Mouse (Mus musculus) MEL (cell line): ENCODE data around the gene Smndc1. TPM values are rescaled to one million over a fixed set of nuclear protein-coding genes. Genes with fewer than 3 reads are reported as not detected.

ENCODE experiments used
- DNase-seq: peaks from one replicate; pipeline ENCODE4 v3.0.0; 2011; ENCODE audit warnings: low read depth, low spot score
- H3K27ac ChIP-seq: 2 replicates; pipeline ENCODE4 v1.5.1; 2012; ENCODE audit warnings: low read depth, mild to moderate bottlenecking, control low read depth, low read length, moderate library complexity; ENCODE audit not compliant: control insufficient read depth
- H3K27me3 ChIP-seq, 2 experiments: fragments of 150-350 bp in 1 of 2; sonication (generic) in 1 of 2; 2 replicates each; pipeline ENCODE4 v1.6.1; 2012; ENCODE audit warnings: low read length in 2 of 2, mild to moderate bottlenecking in 2 of 2, improper control_type of control experiment in 1 of 2, moderate library complexity in 1 of 2; ENCODE audit not compliant: insufficient read depth in 2 of 2, control insufficient read depth in 1 of 2
- H3K36me3 ChIP-seq, 2 experiments: 2 replicates each; pipeline ENCODE4 v1.6.1; 2012 to 2014; ENCODE audit warnings: low read length in 2 of 2, improper control_type of control experiment in 1 of 2, inconsistent platforms in 1 of 2, mild to moderate bottlenecking in 1 of 2; ENCODE audit not compliant: insufficient read depth in 2 of 2, control insufficient read depth in 1 of 2
- H3K4me1 ChIP-seq, 2 experiments: fragments of 150-350 bp in 1 of 2; sonication (generic) in 1 of 2; 2 replicates each; pipeline ENCODE4 v1.6.1; 2012; ENCODE audit warnings: low read length in 2 of 2, improper control_type of control experiment in 1 of 2, mild to moderate bottlenecking in 1 of 2; ENCODE audit not compliant: insufficient read depth in 2 of 2, control insufficient read depth in 1 of 2
- H3K4me3 ChIP-seq, 2 experiments: fragments of 150-350 bp in 1 of 2; sonication (generic) in 1 of 2; 2 replicates each; pipeline ENCODE4 v1.5.1; 2012; ENCODE audit warnings: low read depth in 2 of 2, low read length in 2 of 2, mild to moderate bottlenecking in 2 of 2, moderate library complexity in 2 of 2, control low read depth in 1 of 2, improper control_type of control experiment in 1 of 2; ENCODE audit not compliant: control insufficient read depth in 1 of 2, insufficient read depth in 1 of 2
- H3K79me2 ChIP-seq: 2 replicates; pipeline ENCODE4 v1.6.1; 2012; ENCODE audit warnings: mild to moderate bottlenecking, low read length, moderate library complexity; ENCODE audit not compliant: control insufficient read depth, poor library complexity, insufficient read depth
- H3K9ac ChIP-seq: 2 replicates; pipeline ENCODE4 v1.6.1; 2012; ENCODE audit warnings: low read depth, mild to moderate bottlenecking, control low read depth, low read length, moderate library complexity; ENCODE audit not compliant: control insufficient read depth, poor library complexity, severe bottlenecking
- H3K9me3 ChIP-seq: fragments of 150-350 bp; sonication (generic); replicated peaks from 2 replicates; pipeline ENCODE4 v1.6.1; 2012; ENCODE audit warnings: mild to moderate bottlenecking, low read length, improper control_type of control experiment, moderate library complexity; ENCODE audit not compliant: insufficient read depth
- BHLHE40 ChIP-seq: IDR thresholded peaks from 2 replicates; pipeline ENCODE4 v1.6.1; 2012; ENCODE audit warnings: low read depth, mild to moderate bottlenecking, inconsistent platforms, low read length, improper control_type of control experiment, borderline replicate concordance
- CHD1 ChIP-seq: IDR thresholded peaks from 2 replicates; pipeline ENCODE4 v1.6.1; 2012; ENCODE audit warnings: low read depth, mild to moderate bottlenecking, inconsistent platforms, low read length, improper control_type of control experiment
- CHD2 ChIP-seq: IDR thresholded peaks from 2 replicates; pipeline ENCODE4 v1.6.1; 2011; ENCODE audit warnings: low read length, improper control_type of control experiment
- CTCF ChIP-seq, 3 experiments: IDR thresholded peaks in 2 of 3; conservative IDR thresholded peaks in 1 of 3; 2 replicates each; pipeline ENCODE4 v1.5.1; 2011 to 2012; ENCODE audit warnings: low read length in 3 of 3, low read depth in 2 of 3, mild to moderate bottlenecking in 2 of 3, improper control_type of control experiment in 1 of 3, inconsistent platforms in 1 of 3, mixed read lengths in 1 of 3, moderate library complexity in 1 of 3; ENCODE audit not compliant: control insufficient read depth in 1 of 3, insufficient read depth in 1 of 3, poor library complexity in 1 of 3, severe bottlenecking in 1 of 3
- E2F4 ChIP-seq: IDR thresholded peaks from 2 replicates; pipeline ENCODE4 v1.6.1; 2011; ENCODE audit warnings: low read depth, low read length, improper control_type of control experiment, borderline replicate concordance
- ELF1 ChIP-seq: IDR thresholded peaks from 2 replicates; pipeline ENCODE4 v1.6.1; 2014; ENCODE audit warnings: low read depth, mild to moderate bottlenecking, inconsistent platforms, low read length, improper control_type of control experiment, moderate library complexity
- ETS1 ChIP-seq: IDR thresholded peaks from 2 replicates; pipeline ENCODE4 v1.6.1; 2012; ENCODE audit warnings: low read depth, mild to moderate bottlenecking, inconsistent platforms, low read length, improper control_type of control experiment, moderate library complexity
- JUND ChIP-seq: IDR thresholded peaks from 2 replicates; pipeline ENCODE4 v1.6.1; 2011; ENCODE audit warnings: low read depth, mild to moderate bottlenecking, improper control_type of control experiment, low read length
- MYB ChIP-seq: IDR thresholded peaks from 2 replicates; pipeline ENCODE4 v1.6.1; 2011; ENCODE audit warnings: mild to moderate bottlenecking, low read depth, low read length, improper control_type of control experiment
- NRF1 ChIP-seq: IDR thresholded peaks from 2 replicates; pipeline ENCODE4 v1.6.1; 2014; ENCODE audit warnings: low read depth, mild to moderate bottlenecking, inconsistent platforms, low read length, improper control_type of control experiment, moderate library complexity; ENCODE audit not compliant: poor library complexity, insufficient read depth, severe bottlenecking
- POLR2A ChIP-seq, 2 experiments: IDR thresholded peaks; 2 replicates each; pipeline ENCODE4 v1.6.1; 2011 to 2012; ENCODE audit warnings: low read length in 2 of 2, mild to moderate bottlenecking in 2 of 2, control low read depth in 1 of 2, improper control_type of control experiment in 1 of 2, low read depth in 1 of 2, moderate library complexity in 1 of 2; ENCODE audit not compliant: control insufficient read depth in 1 of 2, insufficient read depth in 1 of 2, poor library complexity in 1 of 2
- POLR2AphosphoS2 ChIP-seq: IDR thresholded peaks from 2 replicates; pipeline ENCODE4 v1.6.1; 2011; ENCODE audit warnings: low read length, improper control_type of control experiment
- POLR2AphosphoS5 ChIP-seq: IDR thresholded peaks from 2 replicates; pipeline ENCODE4 v1.6.1; 2012; ENCODE audit warnings: low read depth, borderline replicate concordance, mild to moderate bottlenecking, inconsistent platforms, low read length, moderate library complexity, mixed read lengths
- RCOR1 ChIP-seq: IDR thresholded peaks from 2 replicates; pipeline ENCODE4 v1.6.1; 2012; ENCODE audit warnings: low read depth, mild to moderate bottlenecking, inconsistent platforms, low read length, improper control_type of control experiment
- TBP ChIP-seq: IDR thresholded peaks from 2 replicates; pipeline ENCODE4 v1.8.0; 2011; ENCODE audit warnings: low read depth, low read length, improper control_type of control experiment
- USF1 ChIP-seq: IDR thresholded peaks from 2 replicates; pipeline ENCODE4 v1.6.1; 2014; ENCODE audit warnings: low read depth, mild to moderate bottlenecking, inconsistent platforms, low read length, improper control_type of control experiment, moderate library complexity
- ZC3H11A ChIP-seq: IDR thresholded peaks from 2 replicates; pipeline ENCODE4 v1.6.1; 2012; ENCODE audit warnings: low read depth, mild to moderate bottlenecking, inconsistent platforms, low read length, improper control_type of control experiment
- ZMIZ1 ChIP-seq: IDR thresholded peaks from 2 replicates; pipeline ENCODE4 v1.6.1; 2012; ENCODE audit warnings: low read depth, mild to moderate bottlenecking, inconsistent platforms, low read length, improper control_type of control experiment, moderate library complexity
- polyA plus RNA-seq, 2 experiments: library from polyadenylated mRNA; stranded (reverse) in 1 of 2; unstranded in 1 of 2; fragments of >175 nt in 1 of 2; fragments of >200 nt in 1 of 2; gene quantifications; 2 replicates each; pipeline versions ENCODE4 v1.2.1 to v1.2.4; 2012; ENCODE audit warnings: low replicate concordance in 2 of 2, low read depth in 1 of 2; ENCODE audit not compliant: insufficient read length in 2 of 2, insufficient read depth in 1 of 2, missing spikeins in 1 of 2
- total RNA-seq: library from RNA; depleted of rRNA; stranded (reverse); fragments of 300-350 nt; gene quantifications from 2 replicates; pipeline ENCODE4 v1.2.3, GENCODE M21; 2012

The Smndc1 gene
- total and polyA plus RNA-seq, 3 experiments: 27.5 to 166 (median 114) TPM

DNA sequence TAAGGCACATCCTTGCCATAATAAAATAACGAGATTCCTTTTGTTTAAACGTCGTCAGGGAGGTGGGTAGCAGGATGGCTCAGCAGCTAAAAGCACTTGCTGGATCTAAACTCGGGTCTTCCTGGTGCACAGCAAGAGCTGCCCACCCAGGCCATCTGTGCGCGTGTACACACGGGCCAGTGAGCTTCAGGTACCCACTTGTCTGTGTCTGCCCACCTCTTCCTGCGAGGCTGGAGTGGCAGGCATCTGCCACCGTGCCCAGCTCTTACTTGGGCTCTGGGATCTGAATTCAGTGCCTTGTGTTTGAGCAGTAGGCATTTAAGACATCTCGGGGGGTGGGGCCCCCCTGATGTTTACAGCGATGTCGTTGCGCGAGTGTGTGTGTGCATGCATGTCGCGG, 35.3 kb downstream of the Smndc1 start:
- Histone ChIP-seq H3K27ac (no peak overlapping the region), H3K27me3 (no peaks in the 10 kb centered on the region), H3K9ac (no peak overlapping the region), H3K9me3 (no peaks in the 10 kb centered on the region), H3K36me3 (peaks cover 0 to 1% of the 10 kb centered on the region in 2 experiments; a peak in 2 of 4 replicates), H3K4me3 (no peak overlapping the region), H3K4me1 (no peaks in the 10 kb centered on the region), H3K79me2 (no peaks in the 10 kb centered on the region)
- TF ChIP-seq ELF1: no peak
- TF ChIP-seq JUND: no peak
- TF ChIP-seq POLR2A (IDR thresholded peaks at IDR 0.05; ENCODE audit: control insufficient read depth in 1 of 2, insufficient read depth in 1 of 2, low read depth in 1 of 2, low read length in 2 of 2, poor library complexity in 1 of 2): no peak
- no peak for TF ChIP-seq POLR2AphosphoS5
- no peak for TF ChIP-seq RCOR1
- TF ChIP-seq E2F4: no peak
- TF ChIP-seq CTCF (IDR thresholded peaks at IDR 0.05 in 2 of 3, conservative IDR thresholded peaks at IDR 0.05 in 1 of 3; ENCODE audit: control insufficient read depth in 1 of 3, insufficient read depth in 1 of 3, low read depth in 2 of 3, low read length in 3 of 3, poor library complexity in 1 of 3, severe bottlenecking in 1 of 3): no peak
- TF ChIP-seq NRF1: no peak
- no peak for DNase-seq

GRCm38 (mm10) chr19:53354271-53355000, 35.9 kb downstream of the Smndc1 start:
- Histone ChIP-seq H3K36me3 (peaks cover 0 to 1% of the 10 kb centered on the region in 2 experiments; a peak in 2 of 4 replicates), H3K4me3 (no peak overlapping the region), H3K27ac (no peak overlapping the region), H3K9ac (no peak overlapping the region), H3K79me2 (no peaks in the 10 kb centered on the region), H3K27me3 (no peaks in the 10 kb centered on the region), H3K4me1 (no peaks in the 10 kb centered on the region), H3K9me3 (no peaks in the 10 kb centered on the region)
- TF ChIP-seq BHLHE40 (no peak), USF1 (no peak), CHD2 (no peak), ETS1 (no peak), TBP (no peak), ZMIZ1 (no peak), CHD1 (no peak), NRF1 (no peak), MYB (no peak), ZC3H11A (no peak), POLR2AphosphoS2 (no peak), RCOR1 (no peak)
- no peak for DNase-seq
